Mouse (Mus musculus) E14TG2a.4 (cell line): ENCODE results near the gene Dapk2.

Experiments used
- CTCF ChIP-seq: conservative IDR thresholded peaks from 2 replicates; pipeline ENCODE4 v1.5.1; 2014; ENCODE audit warnings: low read length
- NANOG ChIP-seq: IDR thresholded peaks from 2 replicates; pipeline ENCODE4 v1.6.1; 2014; ENCODE audit warnings: borderline replicate concordance, low read length, mixed read lengths
- POU5F1 ChIP-seq: IDR thresholded peaks from 2 replicates; pipeline ENCODE4 v1.6.1; 2014; ENCODE audit warnings: low read length, borderline replicate concordance

GRCm38 (mm10) chr9:66124111-66124531 is 33.9 kb upstream of the Dapk2 start:
- TF ChIP-seq CTCF, result no peak
- no peak for TF ChIP-seq POU5F1
- TF ChIP-seq NANOG, result no peak
